Mouse (Mus musculus) forebrain, embryonic 16.5 days (tissue): ENCODE results near the gene Slc6a9. TPM values are rescaled to one million over a fixed set of nuclear protein-coding genes. Genes with fewer than 3 reads are reported as not detected.

Experiments used
- ATAC-seq: fragments of 200-750 bp; cut with Nextera tagmentation; 2 replicates; pipeline ENCODE4 v1.8.0; 2017; ENCODE audit warnings: mild to moderate bottlenecking, moderate library complexity
- H3K27ac ChIP-seq: fragments of 300-500 bp; sonication (generic); 2 replicates; pipeline ENCODE4 v1.5.1; 2014; ENCODE audit warnings: low read length, control low read depth
- H3K27me3 ChIP-seq: fragments of 300-500 bp; sonication (generic); replicated peaks from 2 replicates; pipeline ENCODE4 v1.6.1; 2014; ENCODE audit warnings: low read length; ENCODE audit not compliant: control insufficient read depth, insufficient read depth
- H3K36me3 ChIP-seq: fragments of 300-500 bp; sonication (generic); 2 replicates; pipeline ENCODE4 v1.6.1; 2014; ENCODE audit not compliant: control insufficient read depth, insufficient read depth
- H3K4me1 ChIP-seq: fragments of 300-500 bp; sonication (generic); replicated peaks from 2 replicates; pipeline ENCODE4 v1.6.1; 2014; ENCODE audit warnings: low read length; ENCODE audit not compliant: control insufficient read depth, insufficient read depth
- H3K4me2 ChIP-seq: fragments of 300-500 bp; sonication (generic); 2 replicates; pipeline ENCODE4 v1.6.1; 2014; ENCODE audit warnings: mild to moderate bottlenecking, low read length, control low read depth
- H3K4me3 ChIP-seq: fragments of 300-500 bp; sonication (generic); replicated peaks from 2 replicates; pipeline ENCODE4 v1.5.1; 2014; ENCODE audit warnings: mild to moderate bottlenecking, low read length, control low read depth
- H3K9ac ChIP-seq: fragments of 300-500 bp; sonication (generic); replicated peaks from 2 replicates; pipeline ENCODE4 v1.6.1; 2014; ENCODE audit warnings: low read depth, low read length, control low read depth
- H3K9me3 ChIP-seq: fragments of 300-500 bp; sonication (generic); 2 replicates; pipeline ENCODE4 v1.6.1; 2016; ENCODE audit warnings: low read length; ENCODE audit not compliant: control insufficient read depth
- WGBS: fragments of 180-500 bp; shearing (Covaris S2); extraction: QIAGEN DNeasy Blood & Tissue Kit; methylation state at CpG from one replicate; pipeline ENCODE4 v1.1.7; 2014; 5-methylcytosine and 5-hydroxymethylcytosine counted together
- polyA plus RNA-seq: library from polyadenylated mRNA; unstranded; fragments of >200 nt; fragmentation: Nextera tagmentation; extraction: Ambion mirVana; gene quantifications from 2 replicates; pipeline ENCODE4 v1.2.1, GENCODE M21; 2015

The Slc6a9 gene
- polyA plus RNA-seq, 1 experiment from 2014 or later = 16.2 TPM

DNA sequence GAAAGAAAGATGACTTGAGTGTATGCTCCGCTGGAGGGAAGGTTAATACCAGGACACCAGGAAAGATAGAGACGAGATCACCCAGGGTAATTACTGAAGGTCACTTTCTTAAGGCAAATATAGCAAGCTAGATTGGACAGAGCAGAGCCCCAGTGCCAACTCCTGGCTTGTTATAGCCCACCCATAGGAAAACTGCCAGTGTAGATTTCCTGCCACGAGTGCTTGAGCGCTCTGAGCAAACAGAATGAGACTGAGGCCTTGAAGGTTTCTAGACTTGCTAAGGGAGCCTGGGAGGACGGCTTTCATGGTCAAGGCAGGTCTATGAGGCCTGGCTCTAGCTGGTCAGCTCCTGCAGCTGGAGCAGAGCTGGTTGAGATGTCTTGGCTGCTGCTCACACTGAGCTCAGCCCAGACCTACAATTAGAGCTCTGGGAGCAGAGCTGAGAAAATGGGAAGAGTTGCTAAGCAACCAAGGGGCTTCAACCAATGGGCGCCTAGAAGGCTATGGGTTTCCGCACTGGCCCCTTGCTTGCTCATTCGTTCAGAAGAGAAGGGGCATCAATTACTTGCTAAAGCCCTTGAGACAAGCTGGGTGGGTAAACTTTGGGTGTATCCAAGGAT is 74.6 kb downstream of the Slc6a9 start:
- ATAC-seq = peak; percentile 93
- WGBS = 36% methylated on average over 8 of the region's 8 CpGs
- H3K27me3 ChIP-seq = no peaks in the 10 kb centered on the region
- H3K36me3 ChIP-seq = peaks cover 9% of the 10 kb centered on the region
- H3K9ac ChIP-seq = peak overlapping the region; percentile 37; the same call in 1 of the 2 replicates
- peaks cover 49% of the 10 kb centered on the region for H3K4me1 ChIP-seq
- H3K9me3 ChIP-seq = no peaks in the 10 kb centered on the region
- peak overlapping the region; percentile 13 for H3K4me3 ChIP-seq
- H3K4me2 ChIP-seq = peak overlapping the region; percentile 40
- peak overlapping the region; percentile 63 for H3K27ac ChIP-seq

DNA sequence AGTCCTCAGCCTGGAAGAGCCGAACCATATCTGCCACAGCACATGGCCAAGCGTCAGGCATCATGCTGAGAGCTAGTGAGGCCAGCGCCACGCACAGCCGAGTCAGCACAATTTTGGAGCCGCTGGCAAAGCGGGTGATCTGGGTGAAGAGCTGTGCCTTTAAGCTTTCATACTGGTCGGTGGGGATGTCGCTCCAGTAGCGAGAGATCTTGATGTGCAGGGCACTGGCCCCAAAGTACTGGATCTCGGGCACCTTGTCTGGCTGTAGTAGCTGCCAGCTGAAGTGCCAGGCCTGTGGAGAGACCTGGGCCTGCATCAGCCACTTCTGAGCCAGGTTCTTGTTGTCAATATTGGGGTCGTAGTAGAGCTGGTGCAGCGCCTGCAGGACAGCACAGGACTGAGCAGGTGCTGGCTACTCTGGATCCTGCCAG is 77.8 kb downstream of the Slc6a9 start:
- H3K4me3 ChIP-seq = no peak overlapping the region
- no peak for ATAC-seq
- H3K4me2 ChIP-seq = no peak overlapping the region
- no peaks in the 10 kb centered on the region for H3K27me3 ChIP-seq
- H3K9ac ChIP-seq = no peak overlapping the region
- H3K4me1 ChIP-seq = peaks cover 56% of the 10 kb centered on the region
- H3K27ac ChIP-seq = no peak overlapping the region
- H3K36me3 ChIP-seq = peaks cover 6% of the 10 kb centered on the region
- WGBS = 86% methylated on average over 13 of the region's 13 CpGs
- H3K9me3 ChIP-seq = no peaks in the 10 kb centered on the region

DNA sequence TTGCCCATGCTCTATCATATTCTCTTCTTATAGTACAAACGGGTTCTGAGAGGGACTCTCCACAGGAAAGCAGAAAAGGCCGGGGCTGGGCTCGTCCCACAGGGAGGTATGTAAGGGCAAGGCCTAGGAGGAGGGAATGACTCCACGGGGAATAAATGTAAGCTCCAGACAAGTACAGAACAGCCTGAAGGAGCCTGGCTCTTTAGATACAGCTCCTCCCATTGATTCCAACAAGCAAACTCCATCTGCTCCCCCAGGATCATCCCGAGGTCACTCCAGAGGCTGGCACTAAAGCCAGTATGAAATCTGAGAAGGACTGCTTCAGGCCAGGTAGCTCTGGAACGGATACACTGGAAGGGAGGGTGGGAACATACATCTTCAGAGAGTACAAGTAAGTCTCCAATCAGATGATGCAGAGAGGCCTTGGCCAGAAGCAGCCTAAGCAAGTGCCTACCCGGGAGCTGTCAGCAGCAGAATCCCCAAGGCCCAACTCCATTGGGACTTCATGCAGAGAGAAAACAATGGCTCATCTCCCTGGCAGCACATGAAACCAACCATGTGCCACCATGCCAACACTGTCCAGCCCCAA is 78.5 kb downstream of the Slc6a9 start:
- no peak overlapping the region for H3K27ac ChIP-seq
- H3K27me3 ChIP-seq = no peaks in the 10 kb centered on the region
- 68% methylated on average over 7 of the region's 7 CpGs for WGBS
- H3K4me3 ChIP-seq = peak overlapping the region; percentile 86
- H3K36me3 ChIP-seq = peaks cover 6% of the 10 kb centered on the region
- ATAC-seq = no peak
- H3K9ac ChIP-seq = peak overlapping the region; percentile 75
- peaks cover 54% of the 10 kb centered on the region for H3K4me1 ChIP-seq
- H3K9me3 ChIP-seq = no peaks in the 10 kb centered on the region
- peak overlapping the region; percentile 100 for H3K4me2 ChIP-seq

DNA sequence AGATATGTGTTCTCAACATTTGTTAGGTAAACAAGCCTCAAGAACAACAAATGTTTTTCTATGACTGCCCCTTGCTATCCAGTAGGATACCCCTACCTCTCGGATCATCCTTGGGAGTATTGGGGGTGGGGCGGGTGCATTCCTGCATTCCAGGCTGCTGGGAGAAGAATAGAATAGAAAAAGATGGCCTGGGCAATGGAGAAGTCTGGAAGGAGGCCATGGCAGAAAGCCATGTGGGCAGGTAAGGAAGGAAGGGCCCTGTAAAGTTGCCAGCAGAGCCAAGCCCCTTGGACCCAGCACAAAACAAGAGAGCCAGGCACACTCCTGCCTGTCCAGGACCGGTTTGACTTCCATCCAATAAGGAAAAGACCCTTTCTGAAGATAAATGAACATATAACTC is 79.1 kb downstream of the Slc6a9 start:
- H3K9ac ChIP-seq = peak overlapping the region; percentile 75; the same call in 1 of the 2 replicates
- H3K4me2 ChIP-seq = peak overlapping the region; percentile 100
- H3K27ac ChIP-seq = no peak overlapping the region
- 46% methylated on average over 3 of the region's 3 CpGs for WGBS
- H3K27me3 ChIP-seq = no peaks in the 10 kb centered on the region
- ATAC-seq = no peak
- H3K4me3 ChIP-seq = peak overlapping the region; percentile 86
- H3K36me3 ChIP-seq = peaks cover 6% of the 10 kb centered on the region
- H3K9me3 ChIP-seq = no peaks in the 10 kb centered on the region
- peaks cover 47% of the 10 kb centered on the region for H3K4me1 ChIP-seq

DNA sequence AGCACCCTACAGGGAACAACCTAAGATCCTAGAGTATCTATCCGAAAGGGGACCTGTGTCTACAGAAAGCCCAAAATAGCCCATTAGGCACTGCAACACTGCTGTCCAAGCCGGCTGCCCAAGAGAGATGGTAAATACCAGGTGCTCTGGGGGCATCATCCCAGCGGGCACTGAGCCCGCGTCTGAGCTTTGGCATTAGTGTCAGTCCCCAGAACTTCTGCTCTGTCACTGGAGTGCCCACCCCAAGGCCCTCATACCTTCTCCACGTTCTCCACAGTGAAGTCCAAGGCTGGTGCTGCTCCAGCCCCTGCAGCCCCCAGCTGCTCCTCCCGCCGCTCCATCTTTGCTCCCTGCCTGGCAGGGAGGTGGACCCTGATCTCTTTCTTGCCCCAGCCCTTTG is 79.7 kb downstream of the Slc6a9 start:
- Histone ChIP-seq H3K4me2 (peak overlapping the region; percentile 100), H3K9me3 (no peaks in the 10 kb centered on the region), H3K4me1 (peaks cover 41% of the 10 kb centered on the region), H3K4me3 (peak overlapping the region; percentile 86), H3K36me3 (peaks cover 6% of the 10 kb centered on the region), H3K27me3 (no peaks in the 10 kb centered on the region), H3K27ac (no peak overlapping the region; the same call in 1 of the 2 replicates), H3K9ac (peak overlapping the region; percentile 75)
- ATAC-seq = no peak
- 10% methylated on average over 8 of the region's 8 CpGs for WGBS

DNA sequence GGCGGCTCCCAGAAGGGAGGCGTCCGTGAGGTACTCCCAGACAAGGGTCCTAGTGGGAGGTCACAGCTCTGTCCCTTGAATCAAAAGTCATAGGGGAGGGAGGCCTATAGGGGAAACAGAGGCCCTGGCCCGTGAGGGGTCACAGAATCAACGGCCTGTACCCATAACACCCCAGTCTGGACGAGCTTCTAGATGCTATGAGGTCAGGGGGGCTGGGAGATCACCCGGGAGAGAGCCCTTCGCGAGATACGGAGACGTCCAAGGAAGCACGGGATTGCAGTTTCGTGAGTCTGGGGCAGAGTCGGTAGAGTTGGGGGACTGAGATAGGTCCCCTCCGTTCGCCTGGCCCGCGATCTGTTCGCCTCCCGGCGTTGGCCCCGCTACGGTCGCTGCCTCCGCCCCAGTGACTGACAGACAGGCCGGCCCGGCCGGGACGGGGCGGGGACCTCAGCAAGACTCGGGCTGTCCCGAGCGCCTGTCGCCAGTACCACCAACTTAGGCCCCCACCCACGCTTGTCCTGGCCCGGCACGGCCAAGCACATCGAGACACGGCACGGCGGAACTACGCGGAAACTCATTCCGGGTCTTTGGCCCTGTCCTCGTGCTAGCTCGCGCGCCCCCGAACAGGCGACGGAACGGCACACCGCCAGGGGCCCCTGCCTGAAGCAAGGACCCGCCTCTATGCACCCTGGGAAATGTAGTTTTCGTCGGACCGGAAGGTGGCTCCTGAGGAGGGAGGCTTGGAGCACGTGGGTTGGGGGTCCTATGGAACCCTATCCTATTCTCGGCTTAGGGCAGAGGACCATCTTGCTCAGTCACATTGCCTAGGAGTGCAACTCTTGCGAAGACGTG is 80.5 kb downstream of the Slc6a9 start, which contains the start of gene Ipo13:
Gene Ipo13, minus strand, starts transcription at position 409 of the 852 bp plus-strand sequence.
- Histone ChIP-seq H3K4me2 (peak within 1 kb of the TSS; percentile 100), H3K9me3 (no peaks in the 10 kb centered on the region), H3K27me3 (no peaks in the 10 kb centered on the region), H3K9ac (peak within 1 kb of the TSS; percentile 75), H3K4me1 (peaks cover 33% of the 10 kb centered on the region), H3K27ac (peak within 1 kb of the TSS; percentile 85), H3K36me3 (peaks cover 6% of the 10 kb centered on the region), H3K4me3 (peak within 1 kb of the TSS; percentile 86)
- under 1% methylated on average over 61 of the region's 61 CpGs for WGBS
- ATAC-seq = peak; percentile 97

DNA sequence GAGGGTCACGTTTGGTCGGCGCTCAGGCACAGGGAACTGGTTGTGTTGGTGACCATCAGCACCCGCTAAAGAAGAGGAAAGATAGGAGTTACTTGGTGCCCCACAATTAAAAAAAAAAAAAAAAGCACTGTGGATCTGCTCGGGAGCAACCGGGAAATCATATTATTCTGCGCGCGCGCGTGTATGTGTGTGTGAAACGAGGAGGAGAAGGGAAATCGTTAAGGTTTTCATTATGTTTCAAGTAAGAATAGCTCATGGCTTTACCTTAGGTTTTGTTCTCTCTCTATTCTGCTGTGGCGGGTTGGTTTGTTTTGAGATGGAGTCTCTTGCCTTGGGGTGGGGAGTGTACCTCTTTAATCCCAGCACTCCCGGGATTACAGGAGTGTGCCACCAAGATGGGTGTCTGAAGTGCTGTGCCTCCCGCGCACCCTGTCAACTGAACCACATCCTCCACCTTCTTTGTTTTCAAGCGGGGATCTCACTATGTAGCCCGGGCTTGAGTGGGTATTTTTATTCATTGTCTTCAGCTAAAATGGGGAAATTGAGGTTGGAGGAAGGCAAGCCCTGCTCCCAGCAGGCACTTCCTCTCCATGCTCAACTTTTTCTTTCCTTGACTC is 81.3 kb downstream of the Slc6a9 start:
- no peak for ATAC-seq
- H3K9ac ChIP-seq = peak overlapping the region; percentile 75
- H3K27ac ChIP-seq = peak overlapping the region; percentile 85
- 5% methylated on average over 19 of the region's 19 CpGs for WGBS
- peak overlapping the region; percentile 86 for H3K4me3 ChIP-seq
- H3K36me3 ChIP-seq = peaks cover 6% of the 10 kb centered on the region
- no peaks in the 10 kb centered on the region for H3K9me3 ChIP-seq
- peak overlapping the region; percentile 100 for H3K4me2 ChIP-seq
- H3K4me1 ChIP-seq = peaks cover 27% of the 10 kb centered on the region
- no peaks in the 10 kb centered on the region for H3K27me3 ChIP-seq

DNA sequence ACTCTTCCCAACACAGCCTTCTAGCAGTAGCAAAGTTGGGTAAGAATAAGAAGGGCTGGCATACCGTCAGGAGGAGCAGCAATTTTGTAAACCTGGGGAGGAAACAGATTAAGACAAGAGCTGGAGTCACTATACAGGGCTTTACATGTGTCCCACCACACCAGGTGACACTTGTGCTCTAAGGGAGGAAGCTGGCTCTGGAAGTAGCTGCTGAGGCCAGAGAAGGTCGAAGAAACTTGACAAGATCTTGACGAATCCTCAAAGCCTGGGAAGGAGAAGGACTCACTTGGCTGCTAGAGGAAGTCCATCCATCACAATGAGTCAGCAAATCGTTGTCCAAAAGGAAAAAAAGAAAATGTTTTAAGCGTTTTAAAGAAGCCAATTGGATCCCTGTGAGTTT is 82.1 kb downstream of the Slc6a9 start:
- Histone ChIP-seq H3K27ac (no peak overlapping the region), H3K4me2 (no peak overlapping the region), H3K9ac (no peak overlapping the region), H3K9me3 (no peaks in the 10 kb centered on the region), H3K36me3 (peaks cover 5% of the 10 kb centered on the region), H3K27me3 (no peaks in the 10 kb centered on the region), H3K4me1 (peaks cover 27% of the 10 kb centered on the region), H3K4me3 (no peak overlapping the region)
- no peak for ATAC-seq
- WGBS = 90% methylated on average over 5 of the region's 5 CpGs

DNA sequence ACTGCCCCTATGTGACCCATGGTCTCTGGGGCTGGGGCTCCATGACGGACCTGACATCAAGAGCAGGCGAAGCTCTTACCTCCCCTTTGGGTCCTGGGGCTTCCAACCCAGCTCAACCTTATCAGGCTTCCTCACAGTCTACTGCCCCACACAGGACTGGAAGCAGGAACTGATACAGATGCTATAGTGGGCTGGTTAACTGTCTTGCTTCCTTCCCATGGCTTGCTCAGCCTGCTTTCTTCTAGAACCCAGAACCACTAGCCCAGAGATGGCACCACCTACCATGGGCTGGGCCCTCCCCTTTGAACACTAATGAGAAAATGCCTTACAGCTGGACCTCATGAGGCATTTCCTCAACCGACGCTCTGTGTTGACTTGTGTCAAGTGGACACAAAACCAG is 83.1 kb downstream of the Slc6a9 start:
- Histone ChIP-seq H3K4me1 (peaks cover 26% of the 10 kb centered on the region), H3K4me2 (no peak overlapping the region), H3K9me3 (no peaks in the 10 kb centered on the region), H3K9ac (no peak overlapping the region), H3K36me3 (no peaks in the 10 kb centered on the region), H3K27ac (no peak overlapping the region), H3K27me3 (no peaks in the 10 kb centered on the region), H3K4me3 (no peak overlapping the region)
- ATAC-seq = no peak
- WGBS = 90% methylated on average over 4 of the region's 4 CpGs
